Mouse (Mus musculus) intestine, embryonic 14.5 days (tissue): Measurements from ENCODE around the gene Elf2. TPM values are rescaled to one million over a fixed set of nuclear protein-coding genes. Genes with fewer than 3 reads are reported as not detected.
A peak's percentile ranks its signal among the peaks of the same experiment; 100 is the strongest.
"Not testable (repeated sequence)": the region's sequence is repeated elsewhere in the genome, so short reads cannot be mapped to it uniquely, and the experiment has no call there.

Experiments used
- ATAC-seq: fragments of 200-750 bp; cut with Nextera tagmentation; replicated peaks from 2 replicates; pipeline ENCODE4 v1.8.0; 2017; ENCODE audit warnings: low read depth, moderate number of reproducible peaks, moderate TSS enrichment, moderate library complexity; ENCODE audit not compliant: low FRiP score, low TSS enrichment
- DNase-seq: peaks from one replicate; pipeline ENCODE4 v3.0.0-alpha.2; 2018; ENCODE audit warnings: low spot score
- H3K27ac ChIP-seq: fragments of 300-500 bp; sonication (generic); 2 replicates; pipeline ENCODE4 v1.5.1; 2014; ENCODE audit warnings: low read depth, mild to moderate bottlenecking, control low read depth
- H3K27me3 ChIP-seq: fragments of 300-500 bp; sonication (generic); replicated peaks from 2 replicates; pipeline ENCODE4 v1.6.1; 2014; ENCODE audit warnings: low read length, control low read depth; ENCODE audit not compliant: control insufficient read depth, insufficient read depth
- H3K36me3 ChIP-seq: fragments of 300-500 bp; sonication (generic); 2 replicates; pipeline ENCODE4 v1.6.1; 2014; ENCODE audit warnings: low read length, control low read depth; ENCODE audit not compliant: control insufficient read depth, insufficient read depth
- H3K4me1 ChIP-seq: fragments of 300-500 bp; sonication (generic); replicated peaks from 2 replicates; pipeline ENCODE4 v1.6.1; 2014; ENCODE audit warnings: low read length, control low read depth, mixed read lengths; ENCODE audit not compliant: control insufficient read depth, insufficient read depth
- H3K4me2 ChIP-seq: fragments of 300-500 bp; sonication (generic); 2 replicates; pipeline ENCODE4 v1.6.1; 2014; ENCODE audit warnings: low read length
- H3K4me3 ChIP-seq: fragments of 300-500 bp; sonication (generic); 2 replicates; pipeline ENCODE4 v1.5.1; 2014; ENCODE audit warnings: low read depth, low read length, control low read depth, mixed read lengths
- H3K9ac ChIP-seq: fragments of 300-500 bp; sonication (generic); 2 replicates; pipeline ENCODE4 v1.6.1; 2014; ENCODE audit warnings: mild to moderate bottlenecking, low read length
- H3K9me3 ChIP-seq: fragments of 300-500 bp; sonication (generic); 2 replicates; pipeline ENCODE4 v1.6.1; 2016; ENCODE audit warnings: low read length, control low read depth; ENCODE audit not compliant: control insufficient read depth
- WGBS: fragments of 180-500 bp; shearing (Covaris S2); extraction: QIAGEN DNeasy Blood & Tissue Kit; methylation state at CpG from one replicate; pipeline ENCODE4 v1.1.7; 2014; 5-methylcytosine and 5-hydroxymethylcytosine counted together
- polyA plus RNA-seq: library from polyadenylated mRNA; unstranded; fragments of >200 nt; fragmentation: Nextera tagmentation; extraction: Ambion mirVana; gene quantifications from 2 replicates; pipeline ENCODE4 v1.2.1, GENCODE M21; 2014

The Elf2 gene
- polyA plus RNA-seq, 1 experiment from 2014 or later, result 65.1 TPM

GRCm38 (mm10) chr3:51221847-51222246 is 118.6 kb downstream of the Elf2 start:
- no peak overlapping the region for H3K27ac ChIP-seq
- 66% methylated on average over 8 of the region's 8 CpGs for WGBS
- no peak overlapping the region for H3K4me2 ChIP-seq
- ATAC-seq (no peak), DNase-seq (no peak)
- H3K9ac ChIP-seq, result no peak overlapping the region
- H3K4me1 ChIP-seq, result peaks cover 11% of the 10 kb centered on the region; the same call in 1 of the 2 replicates
- H3K27me3 ChIP-seq, result no peaks in the 10 kb centered on the region
- no peaks in the 10 kb centered on the region for H3K36me3 ChIP-seq
- H3K9me3 ChIP-seq, result no peaks in the 10 kb centered on the region
- H3K4me3 ChIP-seq, result no peak overlapping the region

- Histone ChIP-seq H3K4me2 (no peak overlapping the region), H3K9me3 (no peaks in the 10 kb centered on the region), H3K9ac (no peak overlapping the region), H3K4me1 (peaks cover 8% of the 10 kb centered on the region; the same call in 1 of the 2 replicates), H3K4me3 (no peak overlapping the region), H3K36me3 (no peaks in the 10 kb centered on the region), H3K27ac (no peak overlapping the region), H3K27me3 (no peaks in the 10 kb centered on the region)
- DNase-seq, result no peak
- no peak for ATAC-seq
- 43% methylated on average over 4 of the region's 4 CpGs for WGBS
These were observed 119.6 kb downstream of the Elf2 start for GRCm38 (mm10) chr3:51220846-51221245.

- ATAC-seq (no peak), DNase-seq (no peak)
- Histone ChIP-seq H3K9me3 (no peaks in the 10 kb centered on the region), H3K9ac (no peak overlapping the region), H3K4me3 (no peak overlapping the region), H3K27ac (no peak overlapping the region), H3K27me3 (no peaks in the 10 kb centered on the region), H3K4me1 (peaks cover 3% of the 10 kb centered on the region; the same call in 1 of the 2 replicates), H3K4me2 (no peak overlapping the region), H3K36me3 (no peaks in the 10 kb centered on the region)
- WGBS, result 92% methylated on average over 5 of the region's 5 CpGs
These were observed 121.2 kb downstream of the Elf2 start for GRCm38 (mm10) chr3:51219213-51219612.

- not testable (repeated sequence) for H3K4me1 ChIP-seq, DNase-seq, H3K9ac ChIP-seq, ATAC-seq, H3K27me3 ChIP-seq, H3K27ac ChIP-seq, H3K9me3 ChIP-seq, H3K36me3 ChIP-seq, H3K4me2 ChIP-seq, H3K4me3 ChIP-seq
- WGBS, result 90% methylated on average over 6 of the region's 6 CpGs
These were observed 122.1 kb downstream of the Elf2 start for GRCm38 (mm10) chr3:51218385-51218784.

GRCm38 (mm10) chr3:51216351-51216750 is 124.1 kb downstream of the Elf2 start:
- H3K9ac ChIP-seq, H3K4me3 ChIP-seq, H3K9me3 ChIP-seq, H3K36me3 ChIP-seq, H3K27ac ChIP-seq, ATAC-seq, H3K4me1 ChIP-seq, DNase-seq, H3K4me2 ChIP-seq, H3K27me3 ChIP-seq: not testable (repeated sequence)
- 82% methylated on average over 5 of the region's 10 CpGs for WGBS

- DNase-seq, result no peak
These were observed 124.8 kb downstream of the Elf2 start for GRCm38 (mm10) chr3:51215681-51216080.

GRCm38 (mm10) chr3:51213111-51213510 is 127.4 kb downstream of the Elf2 start:
- DNase-seq (no peak), ATAC-seq (no peak)
- H3K4me2 ChIP-seq, result no peak overlapping the region
- H3K4me1 ChIP-seq, result no peaks in the 10 kb centered on the region
- WGBS, result 97% methylated on average over 3 of the region's 3 CpGs
- H3K27ac ChIP-seq, result no peak overlapping the region
- no peak overlapping the region for H3K9ac ChIP-seq
- no peak overlapping the region for H3K4me3 ChIP-seq
- no peaks in the 10 kb centered on the region for H3K9me3 ChIP-seq
- no peaks in the 10 kb centered on the region for H3K27me3 ChIP-seq
- H3K36me3 ChIP-seq, result no peaks in the 10 kb centered on the region

More at GRCm38 (mm10) chr3:51215681-51216080, 124.8 kb downstream of the Elf2 start:
- Histone ChIP-seq H3K27ac (no peak overlapping the region), H3K4me1 (no peaks in the 10 kb centered on the region), H3K4me3 (no peak overlapping the region), H3K9me3 (no peaks in the 10 kb centered on the region), H3K36me3 (no peaks in the 10 kb centered on the region), H3K4me2 (no peak overlapping the region), H3K27me3 (no peaks in the 10 kb centered on the region), H3K9ac (no peak overlapping the region)
- WGBS, result 89% methylated on average over 6 of the region's 6 CpGs
- no peak for ATAC-seq

GRCm38 (mm10) chr3:51210485-51210884 is 130.0 kb downstream of the Elf2 start:
- Histone ChIP-seq H3K4me1 (no peaks in the 10 kb centered on the region), H3K9ac (no peak overlapping the region), H3K9me3 (no peaks in the 10 kb centered on the region), H3K27me3 (no peaks in the 10 kb centered on the region), H3K27ac (no peak overlapping the region), H3K4me3 (no peak overlapping the region), H3K36me3 (no peaks in the 10 kb centered on the region), H3K4me2 (no peak overlapping the region)
- ATAC-seq (no peak), DNase-seq (no peak)
- WGBS, result 86% methylated on average over 3 of the region's 3 CpGs

- no peaks in the 10 kb centered on the region for H3K27me3 ChIP-seq
- no peaks in the 10 kb centered on the region for H3K9me3 ChIP-seq
- no peak overlapping the region for H3K9ac ChIP-seq
- no peak overlapping the region for H3K4me2 ChIP-seq
- H3K4me1 ChIP-seq, result no peaks in the 10 kb centered on the region
- 84% methylated on average over 7 of the region's 7 CpGs for WGBS
- H3K27ac ChIP-seq, result no peak overlapping the region
- H3K36me3 ChIP-seq, result no peaks in the 10 kb centered on the region
- ATAC-seq, result 0 out of 2 replicates have a peak, but pooled peaks have one; percentile 26
- no peak for DNase-seq
- no peak overlapping the region for H3K4me3 ChIP-seq
These were observed 130.8 kb downstream of the Elf2 start for GRCm38 (mm10) chr3:51209503-51210314.
